Mouse (Mus musculus) hindbrain, embryonic 16.5 days (tissue): ENCODE measurements around the gene Dnm2. TPM values are rescaled to one million over a fixed set of nuclear protein-coding genes. Genes with fewer than 3 reads are reported as not detected.

Experiments used
- ATAC-seq: fragments of 200-750 bp; cut with Nextera tagmentation; 2 replicates; pipeline ENCODE4 v1.8.0; 2017; ENCODE audit warnings: moderate TSS enrichment, moderate library complexity
- H3K27ac ChIP-seq: fragments of 300-500 bp; sonication (generic); 2 replicates; pipeline ENCODE4 v1.5.1; 2014; ENCODE audit warnings: low read depth, mild to moderate bottlenecking, control low read depth, low read length, moderate library complexity
- H3K27me3 ChIP-seq: fragments of 300-500 bp; sonication (generic); replicated peaks from 2 replicates; pipeline ENCODE4 v1.6.1; 2014; ENCODE audit warnings: low read length; ENCODE audit not compliant: control insufficient read depth, insufficient read depth
- H3K36me3 ChIP-seq: fragments of 300-500 bp; sonication (generic); 2 replicates; pipeline ENCODE4 v1.6.1; 2014; ENCODE audit warnings: mild to moderate bottlenecking, low read length, moderate library complexity, mixed read lengths; ENCODE audit not compliant: control insufficient read depth, insufficient read depth
- H3K4me1 ChIP-seq: fragments of 300-500 bp; sonication (generic); 2 replicates; pipeline ENCODE4 v1.6.1; 2014; ENCODE audit warnings: low read depth, low read length; ENCODE audit not compliant: control insufficient read depth, insufficient read depth
- H3K4me2 ChIP-seq: fragments of 300-500 bp; sonication (generic); 2 replicates; pipeline ENCODE4 v1.6.1; 2014; ENCODE audit warnings: mild to moderate bottlenecking, low read length, control low read depth, moderate library complexity
- H3K4me3 ChIP-seq: fragments of 300-500 bp; sonication (generic); 2 replicates; pipeline ENCODE4 v1.5.1; 2014; ENCODE audit warnings: mild to moderate bottlenecking, low read length, control low read depth, moderate library complexity
- H3K9ac ChIP-seq: fragments of 300-500 bp; sonication (generic); 2 replicates; pipeline ENCODE4 v1.6.1; 2014; ENCODE audit warnings: low read depth, mild to moderate bottlenecking, control low read depth, low read length, moderate library complexity
- H3K9me3 ChIP-seq: fragments of 300-500 bp; sonication (generic); 2 replicates; pipeline ENCODE4 v1.6.1; 2014; ENCODE audit warnings: mild to moderate bottlenecking, low read length, moderate library complexity; ENCODE audit not compliant: control insufficient read depth
- WGBS: fragments of 180-500 bp; shearing (Covaris S2); extraction: QIAGEN DNeasy Blood & Tissue Kit; methylation state at CpG from one replicate; pipeline ENCODE4 v1.1.7; 2014; 5-methylcytosine and 5-hydroxymethylcytosine counted together
- polyA plus RNA-seq: library from polyadenylated mRNA; unstranded; fragments of >200 nt; fragmentation: Nextera tagmentation; extraction: Ambion mirVana; gene quantifications from 2 replicates; pipeline ENCODE4 v1.2.1, GENCODE M21; 2015

The Dnm2 gene
- 61.9 and 69.2 TPM in 2 replicates for polyA plus RNA-seq

GRCm38 (mm10) chr9:21424631-21425555 is at the start of gene Dnm2:
Gene Dnm2 (plus strand): TSS chr9:21424908.
- peak within 1 kb of the TSS; percentile 93 for H3K4me2 ChIP-seq
- H3K4me1 ChIP-seq, result peaks cover 28% of the 10 kb centered on the region
- under 1% methylated on average over 68 of the region's 82 CpGs for WGBS
- peak within 1 kb of the TSS; percentile 72 for H3K4me3 ChIP-seq
- H3K9me3 ChIP-seq, result no peaks in the 10 kb centered on the region
- H3K27ac ChIP-seq, result peak within 1 kb of the TSS; percentile 78
- H3K27me3 ChIP-seq, result no peaks in the 10 kb centered on the region
- H3K9ac ChIP-seq, result peak within 1 kb of the TSS; percentile 86
- H3K36me3 ChIP-seq, result peaks cover 8% of the 10 kb centered on the region; the same call in 1 of the 2 replicates
- ATAC-seq, result peak; percentile 99

- 91% methylated on average over 3 of the region's 3 CpGs for WGBS
- H3K27me3 ChIP-seq, result no peaks in the 10 kb centered on the region
- no peaks in the 10 kb centered on the region for H3K9me3 ChIP-seq
- H3K4me3 ChIP-seq, result no peak overlapping the region
- H3K4me1 ChIP-seq, result peaks cover 5% of the 10 kb centered on the region
- H3K4me2 ChIP-seq, result no peak overlapping the region
- no peaks in the 10 kb centered on the region for H3K36me3 ChIP-seq
- H3K27ac ChIP-seq, result no peak overlapping the region
- ATAC-seq, result no peak
- H3K9ac ChIP-seq, result no peak overlapping the region
Observed at GRCm38 (mm10) chr9:21379195-21379594, 45.5 kb upstream of the Dnm2 start.

DNA sequence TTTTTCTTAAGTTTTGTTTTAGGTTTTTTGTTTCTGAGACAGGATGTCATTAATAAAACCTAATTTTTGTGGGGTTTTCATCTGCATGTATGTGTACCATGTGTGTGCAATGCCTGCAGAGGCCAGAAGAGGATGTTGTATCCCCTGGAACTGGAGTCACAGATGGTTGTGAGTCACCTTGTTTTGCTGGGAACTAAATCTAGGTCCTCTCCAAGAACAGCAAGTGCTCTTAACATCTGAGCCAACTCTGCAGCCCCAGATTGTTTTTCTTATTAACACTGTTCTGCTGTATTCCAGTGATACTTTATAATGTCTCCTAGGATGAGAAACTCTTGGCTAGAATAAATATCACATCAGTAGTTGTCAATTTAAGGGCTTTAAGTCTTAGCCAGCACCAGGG is 43.8 kb upstream of the Dnm2 start:
- H3K36me3 ChIP-seq, result no peaks in the 10 kb centered on the region
- ATAC-seq, result no peak
- no peak overlapping the region for H3K9ac ChIP-seq
- H3K27ac ChIP-seq, result no peak overlapping the region
- H3K4me3 ChIP-seq, result no peak overlapping the region
- no peaks in the 10 kb centered on the region for H3K9me3 ChIP-seq
- H3K4me2 ChIP-seq, result no peak overlapping the region
- H3K4me1 ChIP-seq, result peaks cover 5% of the 10 kb centered on the region
- H3K27me3 ChIP-seq, result no peaks in the 10 kb centered on the region

DNA sequence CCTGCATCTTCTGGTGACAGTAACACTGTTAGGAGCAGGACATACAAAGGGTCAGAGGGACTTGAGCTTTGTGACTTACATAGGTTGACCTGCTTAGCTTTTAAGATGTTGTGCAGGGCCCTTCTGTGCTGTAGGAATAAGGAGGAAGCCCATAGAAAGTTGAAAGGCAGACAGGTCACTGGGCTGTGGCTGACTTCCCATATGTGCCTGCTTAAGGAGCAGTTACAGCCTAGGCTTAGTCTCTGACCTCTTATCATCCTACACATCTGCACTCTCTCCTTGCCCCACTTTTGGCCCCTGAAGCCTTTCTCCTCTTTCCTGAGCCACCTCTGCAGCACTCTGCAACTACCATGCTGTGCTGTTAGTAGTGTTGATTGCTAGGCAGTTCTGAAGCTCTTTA is 40.7 kb upstream of the Dnm2 start:
- Histone ChIP-seq H3K4me2 (no peak overlapping the region), H3K4me3 (no peak overlapping the region), H3K4me1 (peaks cover 3% of the 10 kb centered on the region), H3K27me3 (no peaks in the 10 kb centered on the region), H3K36me3 (peaks cover 4% of the 10 kb centered on the region), H3K27ac (no peak overlapping the region), H3K9me3 (no peaks in the 10 kb centered on the region), H3K9ac (no peak overlapping the region)
- no peak for ATAC-seq

DNA sequence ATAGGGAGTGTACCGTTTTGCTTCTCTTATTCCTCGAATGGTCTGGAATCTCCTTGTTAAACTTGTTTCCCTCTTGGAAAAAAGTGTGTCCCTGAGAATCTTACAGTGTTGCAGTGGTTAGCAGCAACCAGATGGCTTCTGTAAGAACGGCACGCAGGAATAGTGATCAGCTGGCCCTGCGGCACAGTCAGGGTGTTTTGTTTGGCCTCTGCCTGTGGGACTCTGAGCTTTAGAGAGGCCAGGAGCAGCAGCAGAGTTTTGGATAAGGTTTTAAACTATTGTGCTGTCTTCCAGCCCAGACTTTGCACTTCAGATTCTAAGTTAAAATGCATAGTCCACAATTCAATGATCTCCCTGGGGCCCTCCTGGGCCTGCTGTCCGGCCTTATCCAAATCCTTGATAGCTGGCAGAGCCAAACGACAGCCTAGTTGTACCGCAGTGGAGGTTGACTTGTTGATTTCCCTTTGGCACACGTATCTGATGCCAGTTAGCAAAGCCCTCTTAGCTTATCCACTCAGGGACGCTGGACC is 32.0 kb upstream of the Dnm2 start:
- 88% methylated on average over 10 of the region's 10 CpGs for WGBS
- peaks cover 69% of the 10 kb centered on the region for H3K36me3 ChIP-seq
- no peak for ATAC-seq
- no peaks in the 10 kb centered on the region for H3K9me3 ChIP-seq
- H3K4me1 ChIP-seq, result no peaks in the 10 kb centered on the region
- H3K27ac ChIP-seq, result no peak overlapping the region
- H3K4me2 ChIP-seq, result no peak overlapping the region
- no peak overlapping the region for H3K4me3 ChIP-seq
- no peaks in the 10 kb centered on the region for H3K27me3 ChIP-seq
- no peak overlapping the region for H3K9ac ChIP-seq

DNA sequence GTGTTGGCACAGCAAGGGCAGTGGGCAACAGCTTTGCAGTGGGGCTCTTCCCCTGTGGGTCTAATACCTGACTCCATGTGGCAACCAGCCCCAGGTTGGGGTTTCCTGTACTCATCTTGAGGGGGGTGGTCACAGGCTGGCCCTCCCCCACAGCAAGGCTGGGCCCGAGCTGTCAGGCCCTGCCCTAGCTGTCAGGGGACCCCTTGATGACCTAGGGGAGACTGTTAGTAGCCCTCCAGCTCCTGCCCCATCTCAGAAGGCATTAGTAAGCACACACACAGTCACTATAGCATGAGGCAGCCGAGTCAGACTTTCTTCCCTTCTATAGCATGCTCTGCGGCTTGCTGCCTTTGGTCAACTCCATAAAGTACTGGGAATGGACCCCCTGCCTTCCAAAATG is 29.0 kb upstream of the Dnm2 start:
- Histone ChIP-seq H3K4me1 (no peaks in the 10 kb centered on the region), H3K27me3 (no peaks in the 10 kb centered on the region), H3K9ac (no peak overlapping the region), H3K27ac (no peak overlapping the region), H3K36me3 (peaks cover 79% of the 10 kb centered on the region), H3K9me3 (no peaks in the 10 kb centered on the region), H3K4me3 (no peak overlapping the region), H3K4me2 (no peak overlapping the region)
- no peak for ATAC-seq
- 100% methylated on average over 3 of the region's 3 CpGs for WGBS

- 94% methylated on average over 3 of the region's 3 CpGs for WGBS
- peaks cover 80% of the 10 kb centered on the region for H3K36me3 ChIP-seq
- no peak overlapping the region for H3K4me3 ChIP-seq
- no peak for ATAC-seq
- H3K27me3 ChIP-seq, result no peaks in the 10 kb centered on the region
- no peak overlapping the region for H3K4me2 ChIP-seq
- no peaks in the 10 kb centered on the region for H3K9me3 ChIP-seq
- no peaks in the 10 kb centered on the region for H3K4me1 ChIP-seq
- H3K27ac ChIP-seq, result no peak overlapping the region
- no peak overlapping the region for H3K9ac ChIP-seq
Observed at GRCm38 (mm10) chr9:21397170-21397569, 27.5 kb upstream of the Dnm2 start.

DNA sequence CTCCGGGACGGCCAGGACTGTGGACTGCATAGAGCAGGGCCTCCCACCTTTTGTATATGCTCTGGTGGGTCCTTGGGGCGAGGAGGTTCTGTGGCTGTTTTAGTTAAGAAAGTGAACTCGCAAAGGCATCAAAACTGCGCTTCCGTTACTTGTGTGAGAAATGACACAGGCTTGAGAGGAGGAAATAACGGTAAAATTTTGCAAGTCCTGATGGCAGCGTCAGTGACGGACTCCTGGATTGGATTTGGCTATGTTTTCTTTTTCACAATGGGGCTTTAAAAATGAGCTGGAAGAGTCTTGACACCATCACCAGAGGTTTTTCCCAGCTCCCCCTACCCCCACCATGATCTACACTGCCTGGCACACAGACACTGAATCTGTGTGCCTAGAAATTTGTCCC is 23.7 kb upstream of the Dnm2 start:
- Histone ChIP-seq H3K9me3 (no peaks in the 10 kb centered on the region), H3K36me3 (peaks cover 70% of the 10 kb centered on the region), H3K27ac (no peak overlapping the region), H3K4me2 (no peak overlapping the region), H3K9ac (no peak overlapping the region), H3K4me3 (no peak overlapping the region), H3K27me3 (no peaks in the 10 kb centered on the region), H3K4me1 (no peaks in the 10 kb centered on the region)
- no peak for ATAC-seq
- 95% methylated on average over 9 of the region's 9 CpGs for WGBS

DNA sequence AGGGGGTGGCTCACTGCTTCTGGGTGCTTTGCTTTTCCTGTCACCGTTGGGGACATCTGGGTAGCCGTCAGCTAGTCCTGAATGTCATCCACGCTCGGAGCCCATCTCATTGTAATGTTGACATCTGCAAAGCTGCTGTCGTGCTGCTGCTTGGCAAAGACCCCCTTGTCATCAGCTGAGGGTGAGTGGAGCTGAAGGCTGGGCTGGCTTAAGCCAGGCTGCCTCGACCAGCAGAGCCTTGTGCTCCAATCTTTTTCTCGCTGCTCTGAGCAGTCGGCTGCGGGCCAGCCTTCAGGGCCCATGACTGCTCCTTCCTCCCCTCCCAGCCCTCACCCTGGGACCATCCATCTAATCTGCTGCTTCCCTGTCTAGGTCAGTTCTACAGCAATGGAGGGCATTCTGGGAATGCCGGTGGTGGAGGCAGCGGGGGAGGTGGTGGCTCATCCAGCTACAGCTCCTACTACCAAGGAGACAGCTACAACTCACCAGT is 21.9 kb upstream of the Dnm2 start:
- H3K9ac ChIP-seq, result no peak overlapping the region
- H3K9me3 ChIP-seq, result no peaks in the 10 kb centered on the region
- no peak overlapping the region for H3K27ac ChIP-seq
- 83% methylated on average over 11 of the region's 11 CpGs for WGBS
- no peak overlapping the region for H3K4me3 ChIP-seq
- no peak overlapping the region for H3K4me2 ChIP-seq
- H3K4me1 ChIP-seq, result no peaks in the 10 kb centered on the region
- ATAC-seq, result no peak
- no peaks in the 10 kb centered on the region for H3K27me3 ChIP-seq
- H3K36me3 ChIP-seq, result peaks cover 70% of the 10 kb centered on the region
